Mouse (Mus musculus) urinary bladder, adult 2 months (tissue): ENCODE results near the gene Phtf2. TPM values are rescaled to one million over a fixed set of nuclear protein-coding genes. Genes with fewer than 3 reads are reported as not detected.

ENCODE experiments used
- polyA plus RNA-seq: library from polyadenylated mRNA; depleted of rRNA; stranded (reverse); fragments of >200 nt; gene quantifications from 2 replicates; pipeline ENCODE4 v1.2.3, GENCODE M21; 2012; rRNA removed

Phtf2 gene
- polyA plus RNA-seq, 1 experiment = 7.5 TPM

Other genes starting within 250 kb of the Phtf2 start
- 25.4 and 28.1 TPM in 2 replicates for gene Tmem60, start 67 bp upstream of the Phtf2 start, polyA plus RNA-seq
- 11.8 and 14.6 TPM in 2 replicates for gene Rsbn1l, start 74.3 kb upstream of the Phtf2 start, polyA plus RNA-seq
- 40.6 and 50.2 TPM in 2 replicates for gene Ptpn12, start 173.8 kb upstream of the Phtf2 start, polyA plus RNA-seq